Mouse (Mus musculus) kidney, embryonic 16.5 days (tissue): ENCODE results near the gene Olfr1288. TPM values are rescaled to one million over a fixed set of nuclear protein-coding genes. Genes with fewer than 3 reads are reported as not detected.

Experiments used
- ATAC-seq: fragments of 200-750 bp; cut with Nextera tagmentation; 2 replicates; pipeline ENCODE4 v1.8.0; 2017; ENCODE audit warnings: moderate TSS enrichment; ENCODE audit not compliant: low FRiP score, low TSS enrichment
- H3K27ac ChIP-seq: fragments of 300-500 bp; sonication (generic); 2 replicates; pipeline ENCODE4 v1.5.1; 2014; ENCODE audit warnings: low read length
- H3K27me3 ChIP-seq: fragments of 300-500 bp; sonication (generic); 2 replicates; pipeline ENCODE4 v1.6.1; 2014; ENCODE audit warnings: low read length, control low read depth, mixed read lengths; ENCODE audit not compliant: insufficient read depth
- H3K36me3 ChIP-seq: fragments of 300-500 bp; sonication (generic); 2 replicates; pipeline ENCODE4 v1.6.1; 2014; ENCODE audit warnings: low read length, control low read depth, mixed read lengths; ENCODE audit not compliant: insufficient read depth
- H3K4me1 ChIP-seq: fragments of 300-500 bp; sonication (generic); 2 replicates; pipeline ENCODE4 v1.6.1; 2014; ENCODE audit warnings: low read length, control low read depth, mixed read lengths; ENCODE audit not compliant: insufficient read depth
- H3K4me2 ChIP-seq: fragments of 300-500 bp; sonication (generic); replicated peaks from 2 replicates; pipeline ENCODE4 v1.6.1; 2014; ENCODE audit warnings: low read depth, low read length
- H3K4me3 ChIP-seq: fragments of 300-500 bp; sonication (generic); 2 replicates; pipeline ENCODE4 v1.5.1; 2014; ENCODE audit warnings: mild to moderate bottlenecking, low read length
- H3K9ac ChIP-seq: fragments of 300-500 bp; sonication (generic); replicated peaks from 2 replicates; pipeline ENCODE4 v1.6.1; 2014; ENCODE audit warnings: low read length
- H3K9me3 ChIP-seq: fragments of 300-500 bp; sonication (generic); 2 replicates; pipeline ENCODE4 v1.6.1; 2016; ENCODE audit warnings: low read length, control low read depth
- WGBS: fragments of 180-500 bp; shearing (Covaris S2); extraction: QIAGEN DNeasy Blood & Tissue Kit; methylation state at CpG from one replicate; pipeline ENCODE4 v1.1.7; 2014; 5-methylcytosine and 5-hydroxymethylcytosine counted together
- polyA plus RNA-seq: library from polyadenylated mRNA; unstranded; fragments of >200 nt; fragmentation: Nextera tagmentation; extraction: Ambion mirVana; gene quantifications from 2 replicates; pipeline ENCODE4 v1.2.1, GENCODE M21; 2015

Olfr1288 gene
- not detected in 2 replicates for polyA plus RNA-seq

- no peak within 1 kb of the TSS for H3K4me3 ChIP-seq
- H3K9ac ChIP-seq, result no peak within 1 kb of the TSS
- H3K27me3 ChIP-seq, result no peaks in the 10 kb centered on the region
- ATAC-seq, result no peak
- H3K4me2 ChIP-seq, result no peak within 1 kb of the TSS
- 88% methylated on average over 1 of the region's 1 CpGs for WGBS
- H3K27ac ChIP-seq, result no peak within 1 kb of the TSS
- H3K4me1 ChIP-seq, result no peaks in the 10 kb centered on the region
- H3K36me3 ChIP-seq, result no peaks in the 10 kb centered on the region
- no peaks in the 10 kb centered on the region for H3K9me3 ChIP-seq
Measured at GRCm38 (mm10) chr2:111473801-111474200, at the start of gene Olfr1288. Olfr1288 (plus strand) TSS chr2:111474101.

- Histone ChIP-seq H3K4me2 (no peak within 1 kb of the TSS), H3K27me3 (no peaks in the 10 kb centered on the region), H3K4me3 (no peak within 1 kb of the TSS), H3K4me1 (no peaks in the 10 kb centered on the region), H3K36me3 (no peaks in the 10 kb centered on the region), H3K9me3 (no peaks in the 10 kb centered on the region), H3K27ac (no peak within 1 kb of the TSS), H3K9ac (no peak within 1 kb of the TSS)
- WGBS, result 73% methylated on average over 1 of the region's 1 CpGs
- ATAC-seq, result no peak
Measured at GRCm38 (mm10) chr2:111448842-111449241, 25.1 kb upstream of the Olfr1288 start, which contains the start of gene Olfr1287. Olfr1287 (plus strand) TSS chr2:111449142.

GRCm38 (mm10) chr2:111480519-111480918 lies 6.6 kb downstream of the Olfr1288 start, which contains the start of gene Olfr1289:
Olfr1289 (plus strand) TSS chr2:111480819.
- WGBS, result 73% methylated on average over 1 of the region's 1 CpGs
- H3K9me3 ChIP-seq, result no peaks in the 10 kb centered on the region
- no peak within 1 kb of the TSS for H3K4me2 ChIP-seq
- no peak for ATAC-seq
- no peak within 1 kb of the TSS for H3K4me3 ChIP-seq
- no peaks in the 10 kb centered on the region for H3K27me3 ChIP-seq
- H3K9ac ChIP-seq, result no peak within 1 kb of the TSS
- no peaks in the 10 kb centered on the region for H3K4me1 ChIP-seq
- H3K27ac ChIP-seq, result no peak within 1 kb of the TSS
- no peaks in the 10 kb centered on the region for H3K36me3 ChIP-seq

DNA sequence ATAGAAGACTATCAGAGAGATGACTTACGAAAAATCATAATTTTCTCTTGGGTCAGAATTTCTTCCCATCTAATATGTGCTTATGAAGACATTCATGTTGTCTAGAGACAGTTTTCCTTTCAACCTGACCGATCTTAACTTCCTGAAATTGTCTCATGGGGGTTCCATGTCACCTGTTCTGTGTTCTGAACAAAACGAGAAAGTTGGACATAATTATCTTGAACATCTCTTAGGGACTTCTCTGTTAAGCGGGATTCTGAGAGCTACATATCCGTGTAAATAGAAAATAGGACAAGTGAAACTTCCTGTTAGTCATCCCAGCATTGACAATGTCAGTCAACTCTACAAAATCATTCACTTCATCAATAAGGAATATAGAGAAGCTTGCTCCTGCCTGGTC lies 19.8 kb downstream of the Olfr1288 start, which contains the start of gene Olfr1290:
Gene Olfr1290, minus strand, starts transcription at position 101 of the 400 bp plus-strand sequence.
- Histone ChIP-seq H3K4me2 (no peak within 1 kb of the TSS), H3K27ac (no peak within 1 kb of the TSS), H3K27me3 (no peaks in the 10 kb centered on the region), H3K36me3 (no peaks in the 10 kb centered on the region), H3K4me1 (no peaks in the 10 kb centered on the region), H3K9me3 (no peaks in the 10 kb centered on the region), H3K9ac (no peak within 1 kb of the TSS), H3K4me3 (no peak within 1 kb of the TSS)
- 80% methylated on average over 5 of the region's 5 CpGs for WGBS
- no peak for ATAC-seq

DNA sequence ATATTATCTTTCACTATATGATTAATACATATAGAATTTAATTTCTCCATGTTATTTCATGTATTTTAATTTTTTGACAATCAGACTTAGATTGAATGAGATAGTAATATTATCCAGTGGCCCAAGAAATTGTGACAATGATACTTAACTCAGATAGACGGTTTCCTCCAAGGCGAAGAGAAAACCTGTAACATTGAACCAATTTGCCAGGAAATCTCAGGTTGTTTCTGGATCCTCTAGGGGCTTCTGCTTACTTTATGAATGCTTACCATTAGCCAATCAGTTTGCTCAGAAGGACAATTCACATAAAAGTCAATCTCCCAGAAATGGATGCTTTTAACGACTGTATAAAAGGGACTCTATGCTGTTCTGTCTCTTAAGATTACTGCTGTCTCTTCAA lies 23.0 kb downstream of the Olfr1288 start, which contains the start of gene Olfr1291-ps1:
Gene Olfr1291-ps1, plus strand, starts transcription at position 301 of the 400 bp plus-strand sequence.
- Histone ChIP-seq H3K9me3 (no peaks in the 10 kb centered on the region), H3K4me2 (no peak within 1 kb of the TSS), H3K4me1 (no peaks in the 10 kb centered on the region), H3K27ac (no peak within 1 kb of the TSS), H3K36me3 (no peaks in the 10 kb centered on the region), H3K4me3 (no peak within 1 kb of the TSS), H3K9ac (no peak within 1 kb of the TSS), H3K27me3 (no peaks in the 10 kb centered on the region)
- 88% methylated on average over 3 of the region's 3 CpGs for WGBS
- no peak for ATAC-seq

DNA sequence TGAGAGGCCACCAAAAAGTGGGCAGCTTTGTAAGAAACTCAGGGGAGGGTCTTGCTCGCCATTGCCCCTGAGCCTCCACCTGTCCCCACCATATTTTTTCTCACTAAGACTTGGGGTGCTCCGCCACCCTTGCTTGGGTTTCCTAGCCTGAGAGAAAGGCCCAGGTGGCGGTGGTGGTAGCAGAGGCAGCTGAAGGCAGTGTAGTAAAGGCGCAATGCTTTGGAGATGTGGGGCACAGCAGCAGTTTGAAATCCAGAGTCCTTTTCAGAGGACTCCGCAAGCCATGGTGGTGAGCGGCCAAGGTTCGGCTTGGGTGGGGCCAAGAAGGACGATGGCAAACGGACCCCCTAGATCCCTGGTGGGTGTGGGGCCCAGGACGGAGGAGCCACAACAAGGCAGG lies 43.5 kb downstream of the Olfr1288 start:
- 90% methylated on average over 10 of the region's 10 CpGs for WGBS
- no peak overlapping the region for H3K4me2 ChIP-seq
- H3K36me3 ChIP-seq, result no peaks in the 10 kb centered on the region
- no peak overlapping the region for H3K4me3 ChIP-seq
- no peaks in the 10 kb centered on the region for H3K4me1 ChIP-seq
- peaks cover 8% of the 10 kb centered on the region for H3K9me3 ChIP-seq
- H3K27me3 ChIP-seq, result no peaks in the 10 kb centered on the region
- H3K27ac ChIP-seq, result no peak overlapping the region
- no peak overlapping the region for H3K9ac ChIP-seq
- no peak for ATAC-seq

GRCm38 (mm10) chr2:111524903-111525302 lies 51.0 kb downstream of the Olfr1288 start, which contains the start of gene Olfr1293-ps:
Olfr1293-ps (plus strand) TSS chr2:111525203.
- H3K9ac ChIP-seq, result no peak within 1 kb of the TSS
- ATAC-seq, result no peak
- 80% methylated on average over 1 of the region's 1 CpGs for WGBS
- H3K27me3 ChIP-seq, result no peaks in the 10 kb centered on the region
- no peak within 1 kb of the TSS for H3K4me2 ChIP-seq
- no peaks in the 10 kb centered on the region for H3K4me1 ChIP-seq
- H3K27ac ChIP-seq, result no peak within 1 kb of the TSS
- H3K4me3 ChIP-seq, result no peak within 1 kb of the TSS
- H3K36me3 ChIP-seq, result no peaks in the 10 kb centered on the region
- peaks cover 3% of the 10 kb centered on the region; the same call in 1 of the 2 replicates for H3K9me3 ChIP-seq

Other genes with a start within 250 kb of the Olfr1288 start
- not detected in 2 replicates for gene 4930430A15Rik, start 244.5 kb upstream of the Olfr1288 start, polyA plus RNA-seq
- not detected in 2 replicates for gene Olfr1275, start 238.8 kb upstream of the Olfr1288 start, polyA plus RNA-seq
- gene Olfr1276, start 219.6 kb upstream of the Olfr1288 start, polyA plus RNA-seq, result not detected in 2 replicates
- gene Olfr1277, start 200.0 kb upstream of the Olfr1288 start, polyA plus RNA-seq, result not detected in 2 replicates
- not detected in 2 replicates for gene Olfr1278, start 184.0 kb upstream of the Olfr1288 start, polyA plus RNA-seq
- not detected in 2 replicates for gene Olfr1279, start 173.5 kb upstream of the Olfr1288 start, polyA plus RNA-seq
- gene Olfr1280, start 160.1 kb upstream of the Olfr1288 start, polyA plus RNA-seq, result not detected in 2 replicates
- not detected in 2 replicates for gene Olfr1281, start 147.6 kb upstream of the Olfr1288 start, polyA plus RNA-seq
- gene Olfr1282, start 138.0 kb upstream of the Olfr1288 start, polyA plus RNA-seq, result not detected in 2 replicates
- gene Olfr1283, start 107.3 kb upstream of the Olfr1288 start, polyA plus RNA-seq, result not detected in 2 replicates
- not detected in 2 replicates for gene Olfr1284, start 98.6 kb upstream of the Olfr1288 start, polyA plus RNA-seq
- gene Olfr1286, start 51.0 kb upstream of the Olfr1288 start, polyA plus RNA-seq, result not detected in 2 replicates
- not detected in 2 replicates for gene Olfr1287, start 25.0 kb upstream of the Olfr1288 start, polyA plus RNA-seq
- not detected in 2 replicates for gene Olfr1289, start 6.7 kb downstream of the Olfr1288 start, polyA plus RNA-seq
- gene Olfr1290, start 19.7 kb downstream of the Olfr1288 start, polyA plus RNA-seq, result not detected in 2 replicates
- not detected in 2 replicates for gene Olfr1291-ps1, start 23.1 kb downstream of the Olfr1288 start, polyA plus RNA-seq
- gene Olfr1293-ps, start 51.1 kb downstream of the Olfr1288 start, polyA plus RNA-seq, result not detected in 2 replicates
- gene Olfr1294, start 66.2 kb downstream of the Olfr1288 start, polyA plus RNA-seq, result not detected in 2 replicates
- not detected in 2 replicates for gene Olfr1295, start 95.6 kb downstream of the Olfr1288 start, polyA plus RNA-seq
- gene Olfr1297, start 152.4 kb downstream of the Olfr1288 start, polyA plus RNA-seq, result not detected in 2 replicates
- not detected in 2 replicates for gene Olfr1298, start 175.1 kb downstream of the Olfr1288 start, polyA plus RNA-seq
- not detected in 2 replicates for gene Olfr1299, start 187.3 kb downstream of the Olfr1288 start, polyA plus RNA-seq